Mouse (Mus musculus): Measurements from ENCODE around the gene S100a3.

GRCm38 (mm10) chr3:90517711-90518110 lies 42.7 kb upstream of the S100a3 start:
- no peak for TF ChIP-seq UBTF (IDR thresholded peaks at IDR 0.05; ENCODE audit: borderline replicate concordance, insufficient read depth, low read depth, low read length)
- no peak for TF ChIP-seq MAFK (IDR thresholded peaks at IDR 0.05; ENCODE audit: borderline replicate concordance, low read depth, low read length)
